Mouse (Mus musculus) liver, postnatal 0 days (tissue): ENCODE results near the gene Ephx1. TPM values are rescaled to one million over a fixed set of nuclear protein-coding genes. Genes with fewer than 3 reads are reported as not detected.
A peak's percentile ranks its signal among the peaks of the same experiment; 100 is the strongest.

Source experiments
- ATAC-seq: fragments of 200-750 bp; cut with Nextera tagmentation; 2 replicates; pipeline ENCODE4 v1.8.0; 2017; ENCODE audit warnings: mild to moderate bottlenecking, moderate library complexity
- DNase-seq: peaks from one replicate; pipeline ENCODE4 v3.0.0-alpha.2; 2016
- H3K27ac ChIP-seq: fragments of 300-500 bp; sonication (generic); 2 replicates; pipeline ENCODE4 v1.5.1; 2014; ENCODE audit warnings: antibody characterized with exemption, moderate library complexity, mild to moderate bottlenecking, low read depth
- H3K27me3 ChIP-seq: fragments of 300-500 bp; sonication (generic); 2 replicates; pipeline ENCODE4 v1.6.1; 2014; ENCODE audit warnings: low read length, control low read depth, mixed read lengths; ENCODE audit not compliant: insufficient read depth
- H3K36me3 ChIP-seq: fragments of 300-500 bp; sonication (generic); replicated peaks from 2 replicates; pipeline ENCODE4 v1.6.1; 2014; ENCODE audit warnings: mild to moderate bottlenecking, control low read depth, low read length, moderate library complexity, mixed read lengths; ENCODE audit not compliant: insufficient read depth
- H3K4me1 ChIP-seq: fragments of 300-500 bp; sonication (generic); 2 replicates; pipeline ENCODE4 v1.6.1; 2014; ENCODE audit warnings: antibody characterized with exemption, mild to moderate bottlenecking, control low read depth; ENCODE audit not compliant: insufficient read depth
- H3K4me2 ChIP-seq: fragments of 300-500 bp; sonication (generic); 2 replicates; pipeline ENCODE4 v1.6.1; 2014; ENCODE audit warnings: low read depth, mild to moderate bottlenecking, low read length, moderate library complexity, mixed read lengths
- H3K4me3 ChIP-seq: fragments of 300-500 bp; sonication (generic); 2 replicates; pipeline ENCODE4 v1.5.1; 2014; ENCODE audit warnings: low read depth, low read length
- H3K9ac ChIP-seq: fragments of 300-500 bp; sonication (generic); replicated peaks from 2 replicates; pipeline ENCODE4 v1.6.1; 2014; ENCODE audit warnings: mild to moderate bottlenecking, moderate library complexity
- H3K9me3 ChIP-seq: fragments of 300-500 bp; sonication (generic); 2 replicates; pipeline ENCODE4 v1.6.1; 2016; ENCODE audit warnings: mild to moderate bottlenecking, control low read depth, low read length, mixed read lengths
- CTCF ChIP-seq: sonication (generic); IDR thresholded peaks from 2 replicates; pipeline ENCODE4 v1.5.1; 2016; ENCODE audit warnings: antibody characterized with exemption, low read depth
- EP300 ChIP-seq: IDR thresholded peaks from 2 replicates; pipeline ENCODE4 v1.6.1; 2016; ENCODE audit warnings: antibody characterized with exemption, low read depth, mild to moderate bottlenecking
- WGBS: fragments of 180-500 bp; shearing (Covaris S2); extraction: QIAGEN DNeasy Blood & Tissue Kit; methylation state at CpG from one replicate; pipeline ENCODE4 v1.1.7; 2014; ENCODE audit not compliant: insufficient replicate concordance; 5-methylcytosine and 5-hydroxymethylcytosine counted together
- polyA plus RNA-seq: library from polyadenylated mRNA; unstranded; fragments of >200 nt; fragmentation: Nextera tagmentation; extraction: Ambion mirVana; gene quantifications from 2 replicates; pipeline ENCODE4 v1.2.1, GENCODE M21; 2015

The Ephx1 gene
- polyA plus RNA-seq, 1 experiment from 2014 or later = 83.5 TPM

DNA sequence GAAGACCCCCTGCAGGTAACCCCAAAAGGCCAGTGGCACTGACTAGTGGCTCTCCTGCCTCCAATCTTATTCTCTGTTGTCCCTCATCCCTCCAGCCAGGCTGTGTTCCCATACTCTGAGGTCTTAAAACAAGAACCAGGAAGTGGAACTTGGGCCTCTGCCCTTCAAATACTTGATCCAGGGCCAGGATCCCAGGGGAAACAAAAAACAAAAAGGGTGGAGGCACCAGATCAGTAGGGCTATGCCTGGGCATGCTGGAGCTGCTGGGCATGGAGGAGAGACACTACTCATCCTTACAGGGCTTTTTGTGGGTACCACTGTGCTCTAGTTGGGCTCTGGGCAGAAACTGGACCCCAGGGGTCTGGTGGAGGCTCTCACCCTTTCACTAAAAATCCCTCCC is 5.1 kb downstream of the Ephx1 start:
- H3K9me3 ChIP-seq = no peaks in the 10 kb centered on the region
- no peak for TF ChIP-seq EP300
- TF ChIP-seq CTCF = no peak
- ATAC-seq = no peak
- H3K4me3 ChIP-seq = no peak overlapping the region
- peak overlapping the region; percentile 83 for H3K27ac ChIP-seq
- H3K4me1 ChIP-seq = peaks cover 32% of the 10 kb centered on the region
- H3K36me3 ChIP-seq = no peaks in the 10 kb centered on the region
- DNase-seq = peak; percentile 30
- H3K9ac ChIP-seq = no peak overlapping the region
- no peaks in the 10 kb centered on the region for H3K27me3 ChIP-seq
- peak overlapping the region; percentile 16; the same call in 1 of the 2 replicates for H3K4me2 ChIP-seq

DNA sequence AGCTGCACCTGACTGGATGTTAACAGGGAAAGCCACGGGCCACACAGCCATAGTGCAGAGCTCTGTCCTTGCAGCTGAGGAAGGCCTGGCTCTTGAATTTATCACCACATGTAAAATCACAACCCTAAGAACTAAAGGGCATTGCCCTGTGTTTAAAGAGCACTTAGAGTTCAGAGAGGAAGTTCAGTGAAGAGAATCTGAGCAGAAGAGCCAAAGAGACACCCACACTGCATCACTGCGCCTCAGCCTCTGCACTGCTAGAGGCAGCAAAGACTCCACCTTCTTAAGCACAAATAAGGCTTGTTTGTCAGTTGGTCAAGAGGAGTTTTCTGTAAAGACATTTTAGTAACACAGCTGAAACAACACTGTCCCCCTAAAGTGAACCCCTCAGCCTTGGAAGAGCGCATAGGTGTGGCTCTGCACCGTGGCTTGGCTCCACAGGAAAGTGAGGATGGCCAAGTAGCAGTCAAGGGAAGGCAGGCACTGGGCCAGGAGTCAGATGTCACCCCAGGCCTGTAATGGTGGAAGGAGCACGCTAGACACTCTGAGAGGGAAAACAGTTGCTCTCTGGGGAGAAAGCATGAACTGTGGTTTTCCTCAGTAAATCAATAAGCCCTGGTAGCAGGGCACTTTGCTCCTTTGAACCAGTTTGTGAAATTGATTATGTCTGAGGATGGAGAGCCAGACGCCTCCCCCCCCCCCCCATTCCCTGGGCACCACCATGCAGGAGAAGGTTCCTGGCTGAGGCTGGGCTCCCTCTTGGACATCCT is 5.8 kb downstream of the Ephx1 start:
- TF ChIP-seq EP300 (no peak), CTCF (no peak)
- Histone ChIP-seq H3K27ac (peak overlapping the region; percentile 83), H3K4me1 (peaks cover 37% of the 10 kb centered on the region), H3K9me3 (no peaks in the 10 kb centered on the region), H3K36me3 (no peaks in the 10 kb centered on the region), H3K9ac (no peak overlapping the region), H3K27me3 (no peaks in the 10 kb centered on the region), H3K4me3 (no peak overlapping the region), H3K4me2 (peak overlapping the region; percentile 16; the same call in 1 of the 2 replicates)
- 62% methylated on average over 6 of the region's 6 CpGs for whole genome bisulfite sequencing
- no peak for ATAC-seq
- DNase-seq = no peak

DNA sequence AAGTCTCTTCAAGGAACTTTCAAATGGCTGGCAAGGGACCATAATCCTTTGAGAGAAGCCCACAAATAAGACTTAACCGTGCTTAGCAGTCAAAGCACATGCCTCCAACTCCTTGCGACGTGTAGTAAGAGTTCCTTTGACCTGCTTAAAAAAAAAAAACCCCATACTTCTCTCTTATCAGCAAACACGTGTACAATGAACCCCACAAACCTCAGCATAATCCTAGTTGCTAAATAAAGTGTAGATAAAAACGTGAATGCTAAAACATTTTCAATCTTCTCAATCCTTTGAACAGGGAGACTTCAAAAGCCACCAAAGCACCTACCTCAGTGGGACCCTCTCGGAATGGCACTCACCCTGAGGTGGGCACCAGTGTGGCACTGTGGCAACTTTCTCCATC is 7.3 kb downstream of the Ephx1 start:
- Histone ChIP-seq H3K4me3 (no peak overlapping the region), H3K9me3 (no peaks in the 10 kb centered on the region), H3K36me3 (no peaks in the 10 kb centered on the region), H3K4me1 (peaks cover 42% of the 10 kb centered on the region), H3K27ac (no peak overlapping the region), H3K9ac (no peak overlapping the region), H3K4me2 (no peak overlapping the region), H3K27me3 (no peaks in the 10 kb centered on the region)
- no peak for DNase-seq
- no peak for TF ChIP-seq CTCF
- TF ChIP-seq EP300 = no peak
- ATAC-seq = no peak
- WGBS = 49% methylated on average over 6 of the region's 6 CpGs

DNA sequence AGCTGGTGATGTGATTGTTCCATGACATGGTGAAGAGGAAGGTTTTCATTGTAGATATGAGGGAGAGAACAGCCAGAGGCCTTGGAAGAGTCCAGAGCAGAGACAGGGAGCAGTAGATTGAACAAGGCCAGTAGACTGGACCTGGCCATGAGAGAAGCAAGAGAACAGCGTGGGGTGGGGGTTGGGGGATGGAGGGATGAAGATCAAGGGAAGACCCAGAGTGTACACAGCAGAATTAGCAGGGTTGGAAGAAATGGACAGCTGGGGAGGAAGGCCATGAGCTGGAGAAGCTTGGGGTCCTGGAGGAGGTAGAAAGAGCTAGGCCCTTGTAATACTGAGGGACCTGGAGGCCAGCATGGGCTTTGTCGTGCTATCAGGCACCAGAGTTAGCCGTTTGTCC is 8.3 kb downstream of the Ephx1 start:
- no peaks in the 10 kb centered on the region for H3K9me3 ChIP-seq
- ATAC-seq = no peak
- TF ChIP-seq EP300 (no peak), CTCF (no peak)
- H3K9ac ChIP-seq = no peak overlapping the region
- no peak overlapping the region for H3K4me3 ChIP-seq
- peaks cover 42% of the 10 kb centered on the region for H3K4me1 ChIP-seq
- H3K27ac ChIP-seq = no peak overlapping the region
- DNase-seq = no peak
- no peak overlapping the region for H3K4me2 ChIP-seq
- 69% methylated on average over 3 of the region's 3 CpGs for WGBS
- H3K36me3 ChIP-seq = no peaks in the 10 kb centered on the region
- no peaks in the 10 kb centered on the region for H3K27me3 ChIP-seq

DNA sequence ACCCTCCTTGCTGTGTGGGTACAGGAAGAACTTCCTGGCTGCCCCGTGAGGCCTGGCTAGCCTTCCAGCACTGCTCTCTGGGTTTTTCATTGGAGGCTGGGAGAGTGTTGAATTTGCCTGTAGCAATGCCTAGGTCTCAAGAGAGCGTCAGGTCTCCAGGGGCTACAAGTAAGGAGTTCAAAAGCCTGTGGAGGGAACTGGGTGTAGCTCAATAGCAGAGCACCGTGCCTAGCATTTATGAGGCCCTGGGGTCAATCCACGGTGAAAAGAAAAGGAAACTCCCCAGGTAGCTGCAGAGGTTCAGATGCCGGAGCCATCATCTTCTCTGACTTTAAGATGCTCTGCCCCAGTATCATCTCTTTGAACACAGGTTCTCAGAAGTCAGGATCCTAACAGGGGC is 9.1 kb downstream of the Ephx1 start:
- H3K27me3 ChIP-seq = no peaks in the 10 kb centered on the region
- peaks cover 39% of the 10 kb centered on the region for H3K4me1 ChIP-seq
- no peak overlapping the region; the same call in 1 of the 2 replicates for H3K27ac ChIP-seq
- H3K4me3 ChIP-seq = no peak overlapping the region
- no peaks in the 10 kb centered on the region for H3K36me3 ChIP-seq
- TF ChIP-seq EP300 (no peak), CTCF (no peak)
- H3K4me2 ChIP-seq = no peak overlapping the region
- no peaks in the 10 kb centered on the region for H3K9me3 ChIP-seq
- H3K9ac ChIP-seq = no peak overlapping the region
- 72% methylated on average over 5 of the region's 5 CpGs for WGBS
- no peak for DNase-seq
- no peak for ATAC-seq

DNA sequence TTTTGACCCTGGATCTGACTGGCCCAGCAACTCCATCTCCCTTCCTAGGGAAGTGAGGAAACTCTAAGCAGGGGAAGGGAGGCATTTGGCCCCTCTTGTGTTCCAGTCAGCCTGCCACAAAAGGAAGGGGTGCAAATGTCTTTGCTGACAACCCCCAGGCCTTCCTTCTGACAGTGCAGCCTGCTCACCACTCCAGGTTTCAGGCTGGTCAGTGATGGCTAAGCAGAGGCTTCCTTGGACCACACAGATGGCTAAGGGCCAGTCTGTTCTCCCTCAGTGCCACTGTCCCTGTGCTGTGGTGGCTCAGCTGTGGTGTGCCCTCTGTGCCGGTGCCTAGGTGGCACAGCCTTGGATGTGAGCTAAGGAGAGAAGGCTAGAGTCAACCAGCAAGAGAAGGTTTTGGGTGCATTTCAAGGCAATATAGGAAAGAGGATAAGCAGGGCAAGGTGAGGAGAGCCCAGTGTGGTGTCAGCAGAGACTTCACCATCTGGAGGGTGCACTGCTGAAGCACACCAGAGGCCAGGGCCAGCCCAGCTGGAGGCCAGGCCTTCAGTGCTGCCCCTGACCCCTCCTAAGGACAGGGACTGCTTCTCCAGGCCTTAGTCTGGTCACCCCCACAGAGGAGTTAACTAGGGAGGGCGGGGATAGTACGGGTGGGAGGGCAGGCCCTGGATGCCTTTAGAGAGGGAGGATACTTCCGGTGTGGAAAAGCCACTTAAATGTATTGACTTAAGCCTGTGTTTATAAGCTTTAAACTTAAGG is 10.4 kb downstream of the Ephx1 start:
- TF ChIP-seq CTCF = no peak
- no peak for TF ChIP-seq EP300
- Histone ChIP-seq H3K4me3 (no peak overlapping the region), H3K27ac (peak overlapping the region; percentile 35), H3K4me2 (no peak overlapping the region), H3K4me1 (peaks cover 31% of the 10 kb centered on the region), H3K27me3 (no peaks in the 10 kb centered on the region), H3K36me3 (no peaks in the 10 kb centered on the region), H3K9me3 (no peaks in the 10 kb centered on the region), H3K9ac (no peak overlapping the region; the same call in 1 of the 2 replicates)
- ATAC-seq (no peak), DNase-seq (no peak)
- WGBS = 62% methylated on average over 4 of the region's 4 CpGs
